Mouse (Mus musculus) ES-E14 (cell line): ENCODE data around the gene Pkd1.

Experiments
- CHD2 ChIP-seq: IDR thresholded peaks from 2 replicates; pipeline ENCODE4 v1.6.1; 2014; ENCODE audit warnings: mild to moderate bottlenecking, low read depth, low read length, inconsistent platforms
- HCFC1 ChIP-seq: IDR thresholded peaks from 2 replicates; pipeline ENCODE4 v1.6.1; 2012; ENCODE audit warnings: low read length, inconsistent platforms, borderline replicate concordance; ENCODE audit not compliant: insufficient read depth
- ZC3H11A ChIP-seq: IDR thresholded peaks from 2 replicates; pipeline ENCODE4 v1.6.1; 2012; ENCODE audit warnings: low read depth, mild to moderate bottlenecking, inconsistent platforms, low read length, borderline replicate concordance
- ZNF384 ChIP-seq: IDR thresholded peaks from 2 replicates; pipeline ENCODE4 v1.6.1; 2012; ENCODE audit warnings: low read depth, low read length, inconsistent platforms

GRCm38 (mm10) chr17:24567034-24567779 is 17.6 kb downstream of the Pkd1 start:
- no peak for TF ChIP-seq ZNF384
- no peak for TF ChIP-seq ZC3H11A
- TF ChIP-seq HCFC1 = no peak
- no peak for TF ChIP-seq CHD2
